Mouse (Mus musculus) embryonic fibroblast, embryonic 13.5 days (primary cell): ENCODE data around the gene Plekhm2. TPM values are rescaled to one million over a fixed set of nuclear protein-coding genes. Genes with fewer than 3 reads are reported as not detected.

ENCODE experiments used
- H3K27ac ChIP-seq: 2 replicates; pipeline ENCODE4 v1.5.1; 2012; ENCODE audit warnings: low read length, control low read depth, inconsistent platforms; ENCODE audit not compliant: insufficient read depth
- H3K4me1 ChIP-seq: 2 replicates; pipeline ENCODE4 v1.6.1; 2011; ENCODE audit warnings: low read length; ENCODE audit not compliant: control insufficient read depth, insufficient read depth
- H3K4me3 ChIP-seq: 2 replicates; pipeline ENCODE4 v1.5.1; 2011; ENCODE audit warnings: mild to moderate bottlenecking, control low read depth, low read length; ENCODE audit not compliant: insufficient read depth
- CTCF ChIP-seq: IDR thresholded peaks from 2 replicates; pipeline ENCODE4 v1.5.1; 2011; ENCODE audit warnings: mild to moderate bottlenecking, control low read depth, low read length, moderate library complexity, borderline replicate concordance; ENCODE audit not compliant: insufficient read depth
- POLR2A ChIP-seq: IDR thresholded peaks from 2 replicates; pipeline ENCODE4 v1.6.1; 2011; ENCODE audit warnings: low read depth, mild to moderate bottlenecking, control low read depth, low read length, moderate library complexity
- polyA plus RNA-seq: library from polyadenylated mRNA; stranded (reverse); fragments of >200 nt; gene quantifications from 2 replicates; pipeline ENCODE4 v1.2.4, GENCODE M21; 2011; ENCODE audit warnings: low read depth; ENCODE audit not compliant: missing spikeins, insufficient read length

Plekhm2 gene
- polyA plus RNA-seq, 1 experiment, result 29.8 TPM

- TF ChIP-seq CTCF, result no peak
- TF ChIP-seq POLR2A, result no peak
- Histone ChIP-seq H3K4me3 (no peak overlapping the region), H3K27ac (no peak overlapping the region)
Measured at GRCm38 (mm10) chr4:141636693-141637092, 28.0 kb downstream of the Plekhm2 start.

DNA sequence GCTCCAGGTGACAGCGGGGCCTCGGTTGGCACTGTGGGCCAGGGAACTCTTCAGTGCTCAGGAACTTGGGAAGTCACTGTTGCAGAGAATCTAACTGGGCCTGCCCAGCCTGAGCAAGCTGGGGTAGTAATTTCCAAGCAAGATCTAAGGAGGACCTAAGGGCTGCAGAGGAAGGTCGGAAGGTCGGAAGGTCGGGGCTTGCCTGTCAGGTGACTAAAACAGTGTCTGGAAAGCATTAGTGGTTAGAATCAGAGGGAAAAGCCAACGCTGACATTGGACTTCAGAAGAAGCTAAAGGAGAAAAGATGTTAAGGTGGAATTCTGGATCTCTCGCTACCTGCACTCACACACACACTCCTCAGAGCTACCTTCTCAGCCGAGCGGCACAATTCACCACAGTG, 28.7 kb downstream of the Plekhm2 start:
- no peaks in the 10 kb centered on the region for H3K4me1 ChIP-seq
- no peak overlapping the region for H3K4me3 ChIP-seq
- TF ChIP-seq POLR2A (no peak), CTCF (no peak)
- no peak overlapping the region for H3K27ac ChIP-seq

More at GRCm38 (mm10) chr4:141636693-141637092, 28.0 kb downstream of the Plekhm2 start:
- H3K4me1 ChIP-seq, result no peaks in the 10 kb centered on the region

- H3K4me1 ChIP-seq, result no peaks in the 10 kb centered on the region
- no peak overlapping the region for H3K27ac ChIP-seq
- no peak overlapping the region for H3K4me3 ChIP-seq
- TF ChIP-seq POLR2A (no peak), CTCF (no peak)
Measured at GRCm38 (mm10) chr4:141632111-141632873, 32.4 kb downstream of the Plekhm2 start.

- no peak for TF ChIP-seq CTCF
- no peak for TF ChIP-seq POLR2A
- Histone ChIP-seq H3K4me1 (no peaks in the 10 kb centered on the region), H3K4me3 (no peak overlapping the region), H3K27ac (no peak overlapping the region)
Measured at GRCm38 (mm10) chr4:141631250-141631649, 33.4 kb downstream of the Plekhm2 start.

DNA sequence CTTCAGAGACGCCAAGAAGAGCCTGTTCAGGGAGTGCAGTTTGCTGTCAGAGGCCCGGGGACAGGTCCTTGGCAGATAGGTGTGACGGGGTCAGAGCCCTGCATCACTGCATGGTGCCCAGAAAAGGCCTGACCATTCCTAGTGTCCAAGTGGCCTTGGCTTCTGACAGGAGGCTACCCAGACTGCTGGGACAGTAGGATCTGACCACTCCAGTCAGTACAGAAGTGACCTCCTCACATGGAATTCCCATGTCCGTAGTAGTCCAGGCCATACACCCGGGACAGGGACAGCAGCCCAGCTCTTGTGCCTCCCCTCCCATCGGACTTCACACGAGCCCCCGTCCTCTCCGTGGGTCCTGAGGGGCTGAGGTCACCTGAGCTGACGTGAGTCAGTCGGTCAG, 34.7 kb downstream of the Plekhm2 start:
- no peak overlapping the region for H3K4me3 ChIP-seq
- no peaks in the 10 kb centered on the region for H3K4me1 ChIP-seq
- no peak overlapping the region for H3K27ac ChIP-seq
- TF ChIP-seq POLR2A, result no peak
- TF ChIP-seq CTCF, result no peak

DNA sequence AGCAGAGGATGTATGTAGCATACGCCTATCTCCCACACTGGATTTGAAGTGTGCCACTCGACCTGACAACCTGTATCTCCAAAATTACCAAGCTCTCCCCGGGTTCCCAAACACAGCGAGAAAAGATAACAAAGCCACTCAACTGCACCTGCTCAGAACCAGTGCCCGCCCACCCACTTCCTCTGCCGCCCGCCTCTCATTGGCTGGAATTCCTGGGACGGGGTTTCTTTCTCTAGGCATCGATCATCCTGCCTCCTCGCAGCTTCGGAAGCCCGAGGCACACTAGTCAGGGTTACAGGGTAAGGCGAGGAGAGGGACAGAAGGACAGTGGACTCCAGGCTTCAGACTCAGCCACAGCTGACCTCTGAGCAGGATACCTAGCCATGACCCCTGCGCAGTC, 36.0 kb downstream of the Plekhm2 start:
- no peak for TF ChIP-seq POLR2A
- no peak for TF ChIP-seq CTCF
- H3K4me1 ChIP-seq, result no peaks in the 10 kb centered on the region
- H3K4me3 ChIP-seq, result no peak overlapping the region
- no peak overlapping the region for H3K27ac ChIP-seq

- H3K27ac ChIP-seq, result no peak overlapping the region
- TF ChIP-seq CTCF (no peak), POLR2A (no peak)
- H3K4me3 ChIP-seq, result no peak overlapping the region
- H3K4me1 ChIP-seq, result no peaks in the 10 kb centered on the region
Measured at GRCm38 (mm10) chr4:141627502-141627901, 37.2 kb downstream of the Plekhm2 start.

GRCm38 (mm10) chr4:141625774-141626550, 38.7 kb downstream of the Plekhm2 start:
- Histone ChIP-seq H3K27ac (no peak overlapping the region), H3K4me1 (no peaks in the 10 kb centered on the region), H3K4me3 (no peak overlapping the region)
- TF ChIP-seq POLR2A (no peak), CTCF (no peak)

DNA sequence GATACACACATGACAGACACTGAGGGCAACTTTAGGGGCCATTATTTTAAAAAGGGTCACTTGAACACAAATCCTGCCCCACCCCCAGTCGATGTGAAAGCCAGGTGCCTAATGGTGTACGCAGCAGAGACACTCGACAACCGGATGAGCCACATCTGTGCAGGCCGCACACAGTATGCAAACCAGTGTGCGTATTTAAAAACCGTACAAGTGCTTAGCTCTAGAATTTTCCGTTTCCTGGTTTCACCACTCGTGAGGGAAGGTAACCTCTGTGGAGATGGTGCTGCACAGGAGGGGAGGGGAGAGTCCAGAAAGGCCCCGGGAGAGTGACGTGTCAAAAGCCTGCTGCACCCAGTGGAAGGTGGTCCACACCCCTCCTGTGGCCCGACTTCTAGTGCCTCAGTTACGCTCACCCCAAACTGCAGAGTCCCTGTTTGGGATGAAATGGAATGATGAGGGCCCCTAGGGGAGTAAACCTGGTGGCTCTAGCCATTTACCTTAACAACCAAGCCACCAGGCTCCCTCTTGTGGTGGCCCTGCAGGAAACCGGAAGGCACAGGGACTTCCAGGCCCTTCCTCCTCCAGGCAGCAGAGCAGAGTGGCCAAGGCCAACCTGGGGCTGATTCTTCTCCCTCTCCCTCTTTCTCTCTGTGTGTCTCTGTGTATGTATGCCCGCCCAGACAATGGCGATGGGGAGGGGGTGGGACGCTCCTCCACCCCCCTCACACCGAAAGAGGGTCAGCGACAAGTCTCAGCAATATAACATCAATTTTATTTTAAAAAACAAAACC, 39.5 kb downstream of the Plekhm2 start:
- Histone ChIP-seq H3K4me3 (no peak overlapping the region), H3K27ac (no peak overlapping the region), H3K4me1 (no peaks in the 10 kb centered on the region)
- no peak for TF ChIP-seq POLR2A
- peak; percentile 35; the same call in 1 of the 2 replicates for TF ChIP-seq CTCF

GRCm38 (mm10) chr4:141624134-141624533, 40.6 kb downstream of the Plekhm2 start:
- no peak for TF ChIP-seq CTCF
- Histone ChIP-seq H3K4me3 (no peak overlapping the region), H3K4me1 (no peaks in the 10 kb centered on the region), H3K27ac (no peak overlapping the region)
